Mouse (Mus musculus): ENCODE measurements around the gene Cttnbp2nl.
A peak's percentile ranks its signal among the peaks of the same experiment; 100 is the strongest.

The Cttnbp2nl gene

DNA sequence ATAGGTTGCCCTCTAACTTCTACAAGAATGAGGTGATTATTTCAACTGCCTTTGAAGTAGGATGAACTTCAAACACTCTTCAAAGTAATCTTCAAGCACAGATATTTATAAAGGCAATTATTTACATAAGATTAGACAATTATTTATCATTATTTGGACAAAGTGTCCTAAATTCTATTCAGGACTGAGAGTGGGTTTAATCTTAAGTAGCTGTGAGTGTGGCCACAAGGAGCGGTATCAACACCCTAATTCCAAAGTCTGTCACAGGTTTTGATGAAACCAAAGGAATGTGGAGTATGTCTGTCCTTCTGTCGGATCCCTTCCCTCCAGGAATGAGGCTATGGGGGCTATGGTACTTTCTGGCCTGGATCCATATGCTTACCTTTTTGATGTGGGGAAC is 38.0 kb downstream of the Cttnbp2nl start:
- DNase-seq (ENCODE audit: low read depth, low spot score): no peak

GRCm38 (mm10) chr3:105012696-105013313 is 40.1 kb downstream of the Cttnbp2nl start:
- DNase-seq (ENCODE audit: low read depth, low spot score): no peak

DNA sequence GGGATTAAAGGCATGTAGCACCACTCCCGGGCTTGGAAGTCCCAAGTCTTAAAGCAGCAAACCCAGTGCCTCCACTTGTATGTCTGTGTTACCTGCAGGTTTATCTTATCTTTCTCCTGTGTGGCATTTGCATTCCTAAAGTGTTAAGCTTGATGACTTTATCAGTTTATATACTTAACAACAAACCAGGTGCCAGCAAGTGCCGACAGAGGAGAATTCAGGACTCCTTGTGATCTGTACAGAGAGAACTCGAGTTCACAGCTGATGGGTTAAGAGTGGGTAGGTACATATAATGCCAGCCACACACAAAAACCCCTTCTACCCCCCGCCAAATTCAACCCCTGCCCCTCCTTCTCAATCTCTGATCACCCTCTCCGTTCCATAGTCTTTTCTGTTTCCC is 41.1 kb downstream of the Cttnbp2nl start:
- no peak for DNase-seq (ENCODE audit: low read depth, low spot score)

DNA sequence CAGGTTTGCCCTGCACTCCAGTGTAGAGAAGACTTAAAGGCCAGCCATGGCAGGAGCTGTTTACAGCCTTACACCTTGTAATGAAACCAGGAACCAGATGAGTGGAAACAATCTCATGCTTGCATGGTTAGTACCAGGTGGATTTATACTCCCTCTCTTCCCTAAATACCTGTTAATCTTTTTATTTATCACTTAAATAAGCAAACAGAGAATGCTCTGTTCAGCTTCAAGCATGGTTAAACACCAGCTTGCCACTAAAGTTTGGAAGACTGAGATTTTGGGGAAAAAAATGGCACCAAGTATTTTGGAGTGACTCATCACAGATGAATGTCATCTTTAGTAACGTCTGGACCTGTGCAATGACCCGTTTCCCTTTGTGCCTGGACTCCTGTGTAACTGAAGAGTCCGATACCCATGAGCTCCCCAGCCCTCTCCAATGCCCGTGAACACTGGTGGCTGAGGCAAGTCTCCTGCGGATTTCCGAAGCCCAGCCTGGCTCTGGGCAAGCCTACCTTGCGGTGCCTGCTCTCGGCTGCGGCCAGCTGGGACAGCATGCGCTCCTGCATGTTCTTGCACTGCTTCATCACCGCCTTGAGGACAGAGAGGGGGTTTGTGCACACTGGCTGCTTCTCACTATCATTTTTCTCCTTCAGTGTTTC is 42.1 kb downstream of the Cttnbp2nl start:
- DNase-seq (ENCODE audit: low read depth, low spot score): no peak

- no peak for DNase-seq (ENCODE audit: low read depth, low spot score)
These were observed 44.9 kb downstream of the Cttnbp2nl start for GRCm38 (mm10) chr3:105008070-105008469.

DNA sequence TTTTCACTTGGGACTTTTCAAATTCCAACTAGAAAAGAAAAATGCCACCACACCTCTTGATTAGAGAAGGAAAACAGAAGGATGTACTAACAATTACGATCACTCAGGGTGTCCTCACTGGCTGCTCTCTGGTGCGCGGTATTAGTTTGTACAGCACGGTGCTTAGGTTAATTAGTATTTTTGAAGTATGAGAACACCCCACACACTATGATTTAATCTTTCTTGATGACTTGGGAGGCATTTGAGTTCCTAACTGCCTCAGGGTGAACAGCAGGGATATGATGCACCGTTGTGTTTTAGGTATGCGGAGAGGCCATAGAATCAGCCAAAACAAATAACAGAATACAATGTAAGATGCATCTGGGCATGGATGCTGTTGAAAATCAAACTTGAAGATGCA is 46.8 kb downstream of the Cttnbp2nl start:
- DNase-seq (ENCODE audit: low read depth, low spot score): no peak

DNA sequence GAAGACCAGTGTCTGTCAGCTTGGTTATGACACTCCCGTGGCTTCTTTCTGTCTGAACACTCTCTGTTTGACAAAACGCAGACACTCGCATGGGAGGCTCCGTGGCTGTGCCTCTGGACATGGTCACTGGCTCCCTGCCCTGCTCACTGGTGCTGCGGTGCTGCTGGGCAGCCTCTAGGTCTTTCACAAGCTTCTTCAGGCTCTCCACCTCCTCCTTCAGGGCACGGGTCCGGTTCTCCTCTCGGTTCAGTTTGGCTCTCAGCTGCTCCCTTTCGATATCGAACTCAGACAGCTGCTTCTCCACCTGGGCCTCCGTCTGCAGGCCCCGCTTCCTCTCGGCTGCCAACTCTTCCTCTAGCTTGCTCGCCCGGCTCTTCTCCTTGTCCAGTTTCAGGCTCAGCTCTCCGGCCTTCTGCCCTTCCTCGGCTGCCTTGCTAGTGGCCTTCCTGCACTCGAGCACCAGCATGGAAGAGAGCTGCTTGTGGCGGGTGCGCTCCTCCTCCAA is 47.3 kb downstream of the Cttnbp2nl start:
- DNase-seq (ENCODE audit: low read depth, low spot score): no peak

- no peak for DNase-seq (ENCODE audit: low read depth, low spot score)
These were observed 47.9 kb downstream of the Cttnbp2nl start for GRCm38 (mm10) chr3:105005011-105005410.

DNA sequence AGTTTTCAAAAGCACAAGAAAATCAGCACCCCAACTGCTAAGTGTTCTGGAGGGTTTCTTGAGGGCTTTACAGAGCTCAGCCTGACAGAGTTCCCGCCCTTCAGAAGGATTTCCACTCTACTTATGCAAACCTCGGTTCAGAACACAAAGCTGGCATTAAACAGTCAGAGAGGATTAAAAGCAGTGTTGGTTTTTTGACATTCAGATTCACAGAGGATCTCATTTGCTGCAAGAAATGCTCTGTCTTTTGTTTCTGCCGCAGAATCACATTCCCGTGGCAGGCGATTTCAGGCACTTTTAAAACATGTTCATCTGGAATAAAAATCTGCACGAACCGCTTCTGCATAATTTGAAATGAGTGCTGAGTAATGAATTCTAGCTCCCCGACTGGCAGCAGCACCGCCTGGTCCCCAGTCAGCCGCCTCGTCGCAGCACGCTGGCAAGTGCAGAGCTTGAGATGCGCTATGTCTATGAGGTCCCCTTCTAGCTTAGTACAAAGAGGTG is 48.9 kb downstream of the Cttnbp2nl start:
- no peak for DNase-seq (ENCODE audit: low read depth, low spot score)

- no peak for DNase-seq (ENCODE audit: low read depth, low spot score)
These were observed 51.6 kb downstream of the Cttnbp2nl start for GRCm38 (mm10) chr3:105001374-105001773.

- no peak for DNase-seq (ENCODE audit: low read depth, low spot score)
These were observed 52.4 kb downstream of the Cttnbp2nl start for GRCm38 (mm10) chr3:105000561-105000960.

DNA sequence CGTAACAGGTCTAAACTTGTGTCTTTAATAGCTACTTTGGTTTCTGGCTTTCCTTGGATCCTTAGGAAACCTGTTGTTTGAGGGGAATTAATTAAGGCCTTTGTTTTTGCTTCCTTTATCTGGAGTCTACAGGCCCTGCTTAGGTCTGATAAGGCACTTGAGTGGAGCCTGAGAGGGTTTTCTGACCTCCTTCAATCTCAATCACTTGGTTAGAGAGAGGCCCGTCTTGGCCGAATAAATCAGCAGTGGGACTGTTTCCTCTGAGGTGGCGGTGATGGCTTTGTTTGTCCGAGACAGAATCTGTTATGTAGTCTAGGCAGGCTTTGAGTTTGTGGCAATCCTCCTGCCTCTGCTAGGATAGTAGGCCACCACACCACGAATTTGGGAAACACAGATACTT is 55.4 kb downstream of the Cttnbp2nl start:
- no peak for DNase-seq (ENCODE audit: low read depth, low spot score)

DNA sequence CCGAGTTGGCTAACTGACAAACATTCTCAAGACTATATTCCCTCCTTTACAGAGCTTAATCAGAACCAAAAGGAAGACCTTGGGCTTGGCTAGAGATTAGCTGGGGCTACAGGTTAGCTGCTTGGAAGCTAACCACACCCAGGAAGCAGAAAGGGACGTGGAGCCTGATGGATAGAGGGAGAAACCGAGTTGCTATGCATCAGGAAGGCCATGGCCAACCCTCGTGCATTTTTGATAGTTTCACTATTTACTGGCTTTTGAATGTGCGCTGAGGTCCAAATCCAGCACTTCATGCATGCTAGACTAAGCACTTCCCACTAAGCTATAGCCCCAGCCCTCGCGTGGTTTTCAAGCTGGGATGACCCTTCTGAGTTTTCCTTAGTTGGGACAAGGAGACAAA is 57.2 kb downstream of the Cttnbp2nl start:
- no peak for DNase-seq (ENCODE audit: low read depth, low spot score)

DNA sequence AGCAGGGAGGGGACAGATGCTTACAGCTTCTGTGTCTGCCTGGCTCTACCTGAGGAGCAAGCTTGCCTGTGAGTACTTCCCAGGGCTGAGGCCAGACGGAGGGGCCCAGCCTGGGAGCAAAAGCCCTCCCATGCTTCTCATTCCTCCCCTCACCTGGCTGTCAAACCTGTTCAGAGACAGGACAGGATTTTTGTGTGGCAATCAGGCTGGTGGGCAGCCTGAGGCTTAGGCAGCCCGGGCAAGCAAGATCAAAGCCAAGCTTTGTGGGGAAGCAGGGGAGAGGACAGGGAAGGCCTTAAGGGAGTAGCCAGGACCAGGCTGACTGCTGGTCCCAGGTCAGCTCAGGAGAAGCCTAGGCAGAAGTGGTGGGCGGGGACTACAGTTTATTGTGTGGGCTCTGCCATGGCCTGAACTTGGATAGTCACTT is 58.5 kb downstream of the Cttnbp2nl start:
- no peak for DNase-seq (ENCODE audit: low read depth, low spot score)

GRCm38 (mm10) chr3:104993800-104994199 is 59.1 kb downstream of the Cttnbp2nl start:
- no peak for DNase-seq (ENCODE audit: low read depth, low spot score)

- peak; percentile 79 for DNase-seq (ENCODE audit: low read depth, low spot score)
These were observed 60.1 kb downstream of the Cttnbp2nl start for GRCm38 (mm10) chr3:104992709-104993388.

DNA sequence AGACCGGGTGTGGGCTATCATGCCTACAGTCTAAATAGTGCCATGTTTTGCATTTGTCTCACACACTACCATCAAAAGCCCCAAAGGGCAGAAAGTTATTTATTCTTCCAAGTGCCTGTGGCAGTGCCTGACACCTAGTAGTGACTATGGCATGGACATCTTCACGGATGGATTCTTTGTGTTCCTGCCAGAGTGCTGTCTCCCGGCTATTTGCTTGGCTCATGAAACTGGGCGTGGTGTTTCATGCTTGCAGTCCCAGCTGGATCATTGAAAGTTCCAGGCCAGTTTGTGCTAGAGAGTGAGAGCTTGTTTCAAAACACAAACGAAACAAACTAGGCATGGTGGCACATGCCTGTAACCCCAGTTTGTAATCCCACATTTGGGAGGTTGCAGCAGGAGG is 61.2 kb downstream of the Cttnbp2nl start:
- DNase-seq (ENCODE audit: low read depth, low spot score): no peak

GRCm38 (mm10) chr3:104987884-104988283 is 65.1 kb downstream of the Cttnbp2nl start:
- no peak for DNase-seq (ENCODE audit: low read depth, low spot score)

DNA sequence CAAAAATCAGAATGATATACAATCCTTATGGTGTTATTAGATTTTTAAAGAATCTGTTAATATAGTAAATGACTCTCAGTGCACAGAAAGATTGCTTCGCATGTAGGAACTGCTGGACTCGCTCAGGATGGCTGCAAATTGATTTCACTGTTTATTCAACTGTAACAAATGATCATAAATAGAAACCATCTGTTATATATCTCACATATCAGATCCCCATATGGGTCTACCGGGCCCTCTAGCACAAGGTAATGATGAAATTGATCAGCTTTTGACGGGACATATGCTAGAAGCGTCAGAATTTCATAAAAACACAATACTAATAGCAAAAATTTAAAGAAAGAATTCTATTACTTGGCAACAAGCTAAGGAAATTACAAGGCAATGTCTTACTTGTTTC is 73.2 kb downstream of the Cttnbp2nl start:
- no peak for DNase-seq (ENCODE audit: low read depth, low spot score)

DNA sequence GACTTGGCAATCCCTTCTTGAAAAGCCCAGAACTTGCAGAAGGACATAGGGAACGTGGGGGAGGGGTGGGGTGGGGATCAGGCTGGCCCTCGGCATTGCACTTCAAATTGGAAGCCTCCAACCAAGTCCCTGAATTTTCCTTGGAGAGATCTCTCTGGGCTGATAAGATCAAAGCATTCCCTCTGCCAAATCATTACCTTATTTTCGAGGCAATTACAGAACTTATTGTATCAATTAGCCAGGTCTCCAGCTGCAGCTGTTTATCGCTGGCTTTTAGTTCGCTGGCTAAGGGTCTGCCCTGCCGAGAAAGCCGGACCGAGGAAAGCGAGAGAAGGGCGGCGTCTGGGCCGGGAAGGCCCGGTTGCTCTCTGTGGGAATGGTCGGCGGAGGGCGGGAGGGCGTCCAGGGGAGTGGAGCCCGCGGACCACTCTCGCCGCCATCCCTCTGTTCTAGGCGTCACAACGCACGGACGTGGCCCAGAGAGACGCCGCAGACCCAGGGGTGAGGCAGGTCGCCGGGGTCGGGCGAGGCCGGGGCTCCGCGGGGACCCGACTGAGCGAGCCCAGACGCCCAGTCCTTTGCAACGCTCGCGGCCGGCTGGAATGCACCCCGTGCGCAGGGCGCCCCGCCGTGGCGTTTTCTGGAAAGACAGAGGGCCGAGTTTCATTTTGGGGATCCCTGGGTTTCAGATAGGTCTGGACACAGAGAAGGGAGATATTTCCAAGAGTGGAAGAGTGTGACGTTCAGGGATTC is 85.2 kb downstream of the Cttnbp2nl start:
- no peak for DNase-seq (ENCODE audit: low read depth, low spot score)

DNA sequence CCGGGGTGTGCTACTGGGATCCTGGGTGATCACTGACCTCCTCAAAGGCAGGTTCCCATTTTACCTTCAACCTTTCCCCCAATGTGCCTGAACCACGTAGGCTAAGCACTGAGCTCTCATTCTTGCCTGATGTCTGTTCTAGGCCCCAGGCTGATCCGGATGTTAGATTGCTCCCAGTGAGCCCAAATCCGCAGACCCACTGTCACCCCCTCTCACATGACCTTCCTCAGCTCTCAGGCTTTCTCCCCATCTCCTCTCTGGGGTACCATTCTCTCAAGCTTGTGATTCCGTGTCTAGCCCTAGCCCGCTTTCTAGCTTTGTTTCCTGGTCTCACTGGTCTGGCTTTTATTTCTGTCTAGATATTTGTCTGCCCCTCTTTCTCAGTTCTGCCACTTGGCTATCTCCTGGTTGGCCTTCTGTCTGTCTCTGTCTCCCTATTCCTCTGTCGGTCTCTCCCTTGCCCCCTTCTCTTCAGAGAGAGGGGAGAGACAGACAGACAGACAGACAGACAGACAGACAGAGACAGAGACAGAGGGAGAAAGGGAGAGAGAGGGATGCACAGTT is 86.9 kb downstream of the Cttnbp2nl start:
- no peak for DNase-seq (ENCODE audit: low read depth, low spot score)
